Mouse (Mus musculus): ENCODE measurements around the gene Grin2c.

DNA sequence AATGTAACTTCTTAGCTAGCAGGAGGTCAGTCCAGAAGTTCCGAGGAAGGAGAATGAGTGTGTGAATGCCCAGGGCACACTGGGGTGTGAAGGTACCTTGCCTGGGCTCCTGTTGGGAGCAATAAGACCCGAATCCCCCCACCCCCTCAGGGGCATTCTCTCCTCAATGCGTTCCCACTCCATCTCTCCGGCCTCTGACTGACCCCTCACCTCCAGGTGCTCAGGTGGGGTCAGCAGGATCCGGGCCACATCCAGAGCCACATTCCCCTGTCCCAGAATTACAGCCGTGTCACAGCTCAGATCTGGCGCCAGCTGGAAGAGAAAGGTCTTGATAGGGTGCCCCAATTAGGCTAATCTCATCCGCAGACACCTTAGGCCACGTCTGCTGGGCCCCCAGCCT is 4.0 kb upstream of the Grin2c start:
- TF ChIP-seq CHD2 (IDR thresholded peaks at IDR 0.05; ENCODE audit: low read length), result no peak
- TF ChIP-seq GABPA (IDR thresholded peaks at IDR 0.05; ENCODE audit: low read depth, low read length), result no peak
- TF ChIP-seq UBTF (IDR thresholded peaks at IDR 0.05; ENCODE audit: borderline replicate concordance, insufficient read depth, low read depth, low read length), result no peak
- TF ChIP-seq CTCF (IDR thresholded peaks at IDR 0.05 in 2 of 3, conservative IDR thresholded peaks at IDR 0.05 in 1 of 3; ENCODE audit: control insufficient read depth in 1 of 3, insufficient read depth in 1 of 3, low read depth in 2 of 3, low read length in 3 of 3, poor library complexity in 1 of 3, severe bottlenecking in 1 of 3), result no peak
- no peak for TF ChIP-seq POLR2A (IDR thresholded peaks at IDR 0.05; ENCODE audit: control insufficient read depth in 1 of 2, insufficient read depth in 1 of 2, low read depth in 1 of 2, low read length in 2 of 2, poor library complexity in 1 of 2)
- TF ChIP-seq JUND (IDR thresholded peaks at IDR 0.05; ENCODE audit: low read depth, low read length), result no peak
- TF ChIP-seq CHD1 (IDR thresholded peaks at IDR 0.05; ENCODE audit: low read depth, low read length), result no peak
- no peak for TF ChIP-seq ZC3H11A (IDR thresholded peaks at IDR 0.05; ENCODE audit: low read depth, low read length)
- TF ChIP-seq SIN3A (IDR thresholded peaks at IDR 0.05; ENCODE audit: low read length), result no peak
- TF ChIP-seq USF1 (IDR thresholded peaks at IDR 0.05; ENCODE audit: low read depth, low read length), result no peak
- no peak for TF ChIP-seq EP300 (IDR thresholded peaks at IDR 0.05; ENCODE audit: low read depth in 1 of 2, low read length in 2 of 2)
- TF ChIP-seq KAT2A (conservative IDR thresholded peaks at IDR 0.05; ENCODE audit: low read depth, low read length), result no peak
- no peak for TF ChIP-seq HCFC1 (IDR thresholded peaks at IDR 0.05; ENCODE audit: low read depth, low read length)
- no peak for TF ChIP-seq ELF1 (IDR thresholded peaks at IDR 0.05; ENCODE audit: low read depth, low read length)

Data from MEL (cell line).